Mouse (Mus musculus) kidney, embryonic 14.5 days (tissue): ENCODE measurements at regions not wholly inside any gene's neighbourhood (a gene's known extent, or its start where the extent isn't known, plus 50 kb on each side); places are given as distances from the start of the nearest gene placed in this dataset.

Source experiments
- ATAC-seq: fragments of 200-750 bp; cut with Nextera tagmentation; 2 replicates; pipeline ENCODE4 v1.8.0; 2017; ENCODE audit warnings: moderate number of reproducible peaks, mild to moderate bottlenecking, moderate TSS enrichment, moderate library complexity; ENCODE audit not compliant: low FRiP score, low TSS enrichment
- H3K27ac ChIP-seq: fragments of 300-500 bp; sonication (generic); 2 replicates; pipeline ENCODE4 v1.5.1; 2014; ENCODE audit warnings: low read depth, mild to moderate bottlenecking, low read length, moderate library complexity, mixed read lengths
- H3K27me3 ChIP-seq: fragments of 300-500 bp; sonication (generic); 2 replicates; pipeline ENCODE4 v1.6.1; 2014; ENCODE audit warnings: mild to moderate bottlenecking, low read length; ENCODE audit not compliant: control insufficient read depth, insufficient read depth
- H3K36me3 ChIP-seq: fragments of 300-500 bp; sonication (generic); 2 replicates; pipeline ENCODE4 v1.6.1; 2014; ENCODE audit warnings: low read length, mixed read lengths; ENCODE audit not compliant: control insufficient read depth, insufficient read depth
- H3K4me1 ChIP-seq: fragments of 300-500 bp; sonication (generic); 2 replicates; pipeline ENCODE4 v1.6.1; 2014; ENCODE audit warnings: low read length, mixed read lengths; ENCODE audit not compliant: control insufficient read depth, insufficient read depth
- H3K4me2 ChIP-seq: fragments of 300-500 bp; sonication (generic); replicated peaks from 2 replicates; pipeline ENCODE4 v1.6.1; 2014; ENCODE audit warnings: low read depth, mild to moderate bottlenecking, low read length
- H3K4me3 ChIP-seq: fragments of 300-500 bp; sonication (generic); 2 replicates; pipeline ENCODE4 v1.5.1; 2014; ENCODE audit warnings: mild to moderate bottlenecking, low read length
- H3K9ac ChIP-seq: fragments of 300-500 bp; sonication (generic); 2 replicates; pipeline ENCODE4 v1.6.1; 2014; ENCODE audit warnings: low read depth, mild to moderate bottlenecking, low read length, moderate library complexity
- H3K9me3 ChIP-seq: fragments of 300-500 bp; sonication (generic); 2 replicates; pipeline ENCODE4 v1.6.1; 2016; ENCODE audit warnings: low read length; ENCODE audit not compliant: control insufficient read depth
- WGBS: fragments of 180-500 bp; shearing (Covaris S2); extraction: QIAGEN DNeasy Blood & Tissue Kit; methylation state at CpG from one replicate; pipeline ENCODE4 v1.1.7; 2014; 5-methylcytosine and 5-hydroxymethylcytosine counted together

DNA sequence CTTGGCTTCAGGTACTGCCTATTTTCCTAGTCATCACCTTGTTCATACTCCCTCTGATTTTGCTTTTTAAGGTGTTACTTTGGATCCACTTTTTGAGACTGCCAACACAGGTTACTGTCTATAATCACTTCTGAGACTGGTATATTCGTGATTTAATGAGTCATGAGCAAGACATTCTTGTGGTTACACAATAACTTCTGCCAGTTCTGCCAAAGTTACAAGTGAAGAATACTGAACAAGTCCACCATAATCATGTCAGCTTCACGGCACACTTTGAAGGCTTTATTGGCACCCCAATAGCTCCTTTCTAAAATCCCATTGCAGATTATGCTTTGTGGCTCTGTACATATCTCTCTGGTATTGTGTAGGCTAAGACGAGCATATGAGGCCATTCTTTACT is 327.9 kb downstream of the Frk start:
- ATAC-seq = no peak
- no peak overlapping the region for H3K9ac ChIP-seq
- no peak overlapping the region for H3K4me3 ChIP-seq
- no peaks in the 10 kb centered on the region for H3K36me3 ChIP-seq
- H3K4me2 ChIP-seq = no peak overlapping the region
- H3K9me3 ChIP-seq = no peaks in the 10 kb centered on the region
- H3K27ac ChIP-seq = no peak overlapping the region
- H3K4me1 ChIP-seq = no peaks in the 10 kb centered on the region
- WGBS = 86% methylated on average over 3 of the region's 3 CpGs
- no peaks in the 10 kb centered on the region for H3K27me3 ChIP-seq

DNA sequence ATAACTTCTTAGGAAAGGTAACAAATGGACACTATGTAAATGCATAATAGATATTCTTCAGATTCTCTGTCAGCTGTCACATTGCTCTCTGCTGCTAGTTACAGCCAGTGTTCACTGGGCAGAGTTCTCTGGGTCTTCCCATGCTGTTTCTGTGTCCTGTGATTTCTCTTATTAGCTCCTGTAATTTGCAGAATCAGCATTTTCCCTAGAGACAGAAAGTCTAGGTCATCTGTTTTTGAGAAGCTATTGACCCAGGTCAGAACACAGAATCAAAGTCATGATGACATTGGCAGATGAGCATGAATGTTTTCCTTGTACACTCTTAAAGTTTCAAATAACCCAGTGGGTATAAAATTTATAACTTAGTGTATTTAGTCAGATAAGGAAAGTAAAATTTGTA is 340.9 kb downstream of the Frk start:
- no peaks in the 10 kb centered on the region for H3K27me3 ChIP-seq
- H3K36me3 ChIP-seq = no peaks in the 10 kb centered on the region
- no peak overlapping the region for H3K27ac ChIP-seq
- H3K4me3 ChIP-seq = no peak overlapping the region
- no peak overlapping the region for H3K9ac ChIP-seq
- no peaks in the 10 kb centered on the region for H3K9me3 ChIP-seq
- ATAC-seq = no peak
- no peaks in the 10 kb centered on the region for H3K4me1 ChIP-seq
- H3K4me2 ChIP-seq = no peak overlapping the region

DNA sequence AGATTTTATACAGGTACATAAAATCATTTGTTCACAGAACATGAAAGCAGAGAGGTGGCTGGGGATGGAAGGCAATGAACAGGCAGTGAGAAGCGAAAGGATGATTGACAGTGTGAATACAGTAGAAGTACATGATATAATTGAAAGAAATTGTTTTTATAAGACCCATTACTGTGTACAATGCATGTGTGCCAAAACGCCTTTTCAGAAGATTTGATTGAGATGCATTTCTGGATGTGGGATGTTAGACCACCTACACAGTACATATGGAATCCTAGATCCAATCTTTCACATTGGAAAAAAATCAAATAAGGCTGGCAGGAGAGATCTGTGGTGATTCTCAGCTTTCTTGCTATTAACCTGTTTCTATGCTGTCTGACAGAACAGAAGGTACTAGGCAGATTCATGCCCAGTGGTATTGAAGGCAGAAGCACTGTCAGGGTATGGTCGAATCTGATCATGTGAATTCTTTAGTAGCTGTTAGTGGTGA is 358.9 kb downstream of the Frk start:
- H3K27ac ChIP-seq = no peak overlapping the region
- H3K4me2 ChIP-seq = no peak overlapping the region
- 94% methylated on average over 3 of the region's 3 CpGs for WGBS
- no peak for ATAC-seq
- H3K36me3 ChIP-seq = no peaks in the 10 kb centered on the region
- no peak overlapping the region for H3K4me3 ChIP-seq
- no peaks in the 10 kb centered on the region for H3K4me1 ChIP-seq
- H3K9me3 ChIP-seq = no peaks in the 10 kb centered on the region
- no peaks in the 10 kb centered on the region for H3K27me3 ChIP-seq
- no peak overlapping the region for H3K9ac ChIP-seq

DNA sequence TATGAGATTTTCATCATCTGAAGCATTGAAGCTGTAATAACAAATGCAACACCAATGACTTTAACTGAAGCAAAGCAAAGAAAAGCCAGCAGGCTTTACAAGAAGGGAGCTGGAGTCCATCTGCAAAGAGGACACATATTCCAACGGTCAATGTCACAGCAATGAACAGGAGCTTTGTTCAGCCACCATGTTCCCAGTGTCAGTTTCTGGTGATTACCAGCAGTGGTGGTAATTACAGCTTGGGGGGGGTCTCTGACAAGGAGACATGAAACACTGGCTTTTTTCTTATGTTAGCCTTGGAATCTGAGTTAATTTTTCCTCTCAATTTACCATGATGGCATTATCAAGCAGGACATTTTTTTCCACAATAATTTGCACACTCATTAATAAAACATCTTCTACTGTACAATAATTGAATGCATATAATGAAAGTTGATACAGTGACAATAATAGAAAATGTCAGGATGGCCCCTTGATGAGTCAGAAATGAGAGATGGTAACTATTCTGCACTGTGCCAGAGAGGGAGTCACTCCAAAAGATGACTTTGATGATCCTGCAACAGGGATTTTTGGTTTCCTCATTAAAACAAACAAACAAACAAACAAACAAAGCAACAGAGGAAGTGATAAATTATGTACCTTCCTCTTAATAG is 373.4 kb downstream of the Frk start:
- H3K36me3 ChIP-seq = no peaks in the 10 kb centered on the region
- 92% methylated on average over 1 of the region's 1 CpGs for WGBS
- ATAC-seq = no peak

DNA sequence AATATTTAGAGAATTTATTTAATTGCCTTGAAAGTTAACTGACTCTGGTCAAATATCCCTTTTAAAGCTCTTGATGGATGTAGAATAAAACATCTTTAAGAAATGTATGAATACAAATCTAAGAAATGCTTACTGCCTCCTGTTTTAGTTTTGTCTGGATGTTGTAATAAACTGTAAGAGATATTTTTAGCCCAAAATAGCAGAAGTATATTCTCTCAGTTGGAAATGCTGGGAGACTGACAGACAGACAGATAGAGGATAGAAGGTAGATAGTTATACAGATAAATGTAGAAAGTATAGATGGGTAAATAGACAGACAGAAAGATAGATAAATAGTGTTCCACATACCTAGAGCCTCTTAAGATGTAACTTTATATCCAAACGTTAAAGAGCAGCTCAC is 379.5 kb downstream of the Frk start:
- no peaks in the 10 kb centered on the region for H3K9me3 ChIP-seq
- no peak overlapping the region for H3K9ac ChIP-seq
- ATAC-seq = no peak
- H3K4me2 ChIP-seq = no peak overlapping the region
- 64% methylated on average over 1 of the region's 1 CpGs for WGBS
- no peak overlapping the region for H3K27ac ChIP-seq
- H3K36me3 ChIP-seq = no peaks in the 10 kb centered on the region
- H3K4me3 ChIP-seq = no peak overlapping the region
- no peaks in the 10 kb centered on the region for H3K27me3 ChIP-seq
- no peaks in the 10 kb centered on the region for H3K4me1 ChIP-seq

More for the DNA sequence above, 373.4 kb downstream of the Frk start:
- Histone ChIP-seq H3K4me3 (no peak overlapping the region), H3K9me3 (no peaks in the 10 kb centered on the region), H3K9ac (no peak overlapping the region), H3K4me1 (no peaks in the 10 kb centered on the region), H3K27ac (no peak overlapping the region), H3K4me2 (no peak overlapping the region), H3K27me3 (no peaks in the 10 kb centered on the region)

DNA sequence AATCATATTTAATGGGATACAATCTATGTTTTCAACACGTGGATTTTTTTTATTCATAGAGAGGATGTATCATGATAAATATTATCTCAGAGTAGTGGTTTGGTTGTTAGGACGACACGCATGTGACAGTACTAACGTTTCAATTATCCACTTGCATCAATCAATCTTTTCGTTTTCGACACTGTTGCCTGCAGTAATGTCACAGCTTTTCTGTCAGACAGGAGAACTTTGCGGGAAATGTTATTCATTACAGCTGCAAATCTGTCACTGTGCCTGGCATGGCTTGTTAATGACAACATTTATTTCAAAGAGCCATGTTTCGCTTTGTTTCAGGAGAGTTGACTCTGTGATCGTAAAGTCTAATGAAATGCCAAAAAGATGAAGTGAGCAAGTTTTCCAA is 388.7 kb downstream of the Frk start:
- Histone ChIP-seq H3K9me3 (no peaks in the 10 kb centered on the region), H3K27me3 (no peaks in the 10 kb centered on the region), H3K4me1 (no peaks in the 10 kb centered on the region), H3K4me3 (no peak overlapping the region), H3K9ac (no peak overlapping the region), H3K36me3 (no peaks in the 10 kb centered on the region), H3K27ac (no peak overlapping the region), H3K4me2 (no peak overlapping the region; the same call in 1 of the 2 replicates)
- 40% methylated on average over 9 of the region's 9 CpGs for WGBS
- ATAC-seq = no peak

DNA sequence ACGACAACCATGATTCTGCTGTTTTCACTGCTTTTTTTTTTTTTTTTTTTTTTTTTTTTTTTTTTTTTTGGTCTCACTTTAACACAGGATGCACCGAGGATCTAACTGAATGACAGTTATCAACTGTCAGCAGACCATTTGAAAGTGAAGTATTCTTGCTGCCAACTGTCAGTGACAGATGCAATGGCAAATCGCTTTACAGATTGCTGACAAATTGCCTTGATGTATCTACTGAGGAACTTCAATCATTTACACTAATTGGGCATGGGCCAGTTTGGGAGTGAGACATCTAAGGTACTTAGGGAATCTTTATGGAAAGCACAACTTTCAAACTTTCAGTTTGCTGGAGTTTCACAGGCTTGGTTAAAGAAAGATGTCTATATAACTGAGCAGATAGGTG is 395.3 kb downstream of the Frk start:
- no peaks in the 10 kb centered on the region for H3K9me3 ChIP-seq
- no peak overlapping the region for H3K9ac ChIP-seq
- no peak overlapping the region for H3K4me3 ChIP-seq
- H3K4me2 ChIP-seq = no peak overlapping the region
- no peak overlapping the region for H3K27ac ChIP-seq
- no peaks in the 10 kb centered on the region for H3K36me3 ChIP-seq
- H3K4me1 ChIP-seq = no peaks in the 10 kb centered on the region
- no peaks in the 10 kb centered on the region for H3K27me3 ChIP-seq
- WGBS = 81% methylated on average over 3 of the region's 3 CpGs
- no peak for ATAC-seq

DNA sequence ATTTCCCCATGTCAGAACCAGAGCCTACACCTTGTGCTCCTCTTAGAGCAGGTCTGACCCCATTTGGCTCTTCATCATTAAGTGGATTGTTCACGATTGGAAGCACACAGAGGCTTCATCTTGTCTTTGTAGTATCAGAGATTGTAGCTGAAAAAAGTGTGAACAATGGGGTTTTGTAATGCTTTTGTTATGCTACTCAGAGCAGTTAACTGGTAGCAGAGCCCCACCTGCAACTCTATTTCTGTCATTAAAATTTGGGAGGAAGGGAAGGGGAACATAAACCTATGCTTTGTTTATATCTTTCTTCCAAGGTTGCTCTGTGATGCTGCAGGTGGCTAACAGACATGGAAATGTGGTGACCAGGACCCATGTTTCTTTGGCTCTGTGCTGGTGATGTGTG is 404.4 kb downstream of the Frk start:
- Histone ChIP-seq H3K27ac (no peak overlapping the region), H3K9me3 (no peaks in the 10 kb centered on the region), H3K36me3 (no peaks in the 10 kb centered on the region), H3K27me3 (no peaks in the 10 kb centered on the region), H3K9ac (no peak overlapping the region), H3K4me3 (no peak overlapping the region), H3K4me1 (no peaks in the 10 kb centered on the region), H3K4me2 (no peak overlapping the region)
- WGBS = 63% methylated on average over 1 of the region's 1 CpGs
- ATAC-seq = no peak

DNA sequence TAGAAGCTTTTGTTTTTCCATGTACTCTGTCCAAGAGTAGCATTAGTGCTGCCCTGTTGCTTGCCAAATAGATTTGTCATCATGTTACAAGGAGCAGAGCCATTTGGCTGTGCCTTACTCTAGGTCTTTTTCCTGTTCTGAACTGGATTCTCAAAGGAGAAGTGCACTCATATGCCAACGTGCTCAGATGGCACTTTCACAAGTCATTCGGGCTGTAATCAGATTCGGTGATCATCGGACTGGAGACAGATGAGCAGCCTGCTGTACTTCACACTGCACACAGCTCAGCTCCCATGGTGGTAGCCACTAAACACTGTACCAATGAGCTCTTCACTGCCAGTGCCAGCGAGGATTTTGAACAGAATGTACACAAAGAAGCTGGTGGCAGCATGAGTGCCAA is 421.1 kb downstream of the Frk start:
- Histone ChIP-seq H3K36me3 (no peaks in the 10 kb centered on the region), H3K27ac (no peak overlapping the region), H3K9ac (no peak overlapping the region), H3K4me3 (no peak overlapping the region), H3K4me1 (no peaks in the 10 kb centered on the region), H3K9me3 (no peaks in the 10 kb centered on the region), H3K4me2 (no peak overlapping the region), H3K27me3 (no peaks in the 10 kb centered on the region)
- 82% methylated on average over 5 of the region's 5 CpGs for whole genome bisulfite sequencing
- no peak for ATAC-seq
